Mouse (Mus musculus) left cerebral cortex, postnatal 4 days (tissue): ENCODE data around the gene Tacc2. TPM values are rescaled to one million over a fixed set of nuclear protein-coding genes. Genes with fewer than 3 reads are reported as not detected.
"Not testable (repeated sequence)": the region's sequence is repeated elsewhere in the genome, so short reads cannot be mapped to it uniquely, and the experiment has no call there.

Source experiments
- DNase-seq: peaks from one replicate; pipeline ENCODE4 v3.0.0-alpha.2; 2022
- intact Hi-C: fragments of 180-260 bp; cut with DNase I; formaldehyde crosslinking; loops from one replicate; pipeline ENCODE4 v1.15.1; 2025
- total RNA-seq, 2 experiments: library from RNA; stranded (reverse); gene quantifications; 2 replicates each; pipeline ENCODE4 v1.2.3; 2021

Gene Tacc2
- total RNA-seq, 2 experiments from 2014 or later = 101 to 102 TPM

DNA sequence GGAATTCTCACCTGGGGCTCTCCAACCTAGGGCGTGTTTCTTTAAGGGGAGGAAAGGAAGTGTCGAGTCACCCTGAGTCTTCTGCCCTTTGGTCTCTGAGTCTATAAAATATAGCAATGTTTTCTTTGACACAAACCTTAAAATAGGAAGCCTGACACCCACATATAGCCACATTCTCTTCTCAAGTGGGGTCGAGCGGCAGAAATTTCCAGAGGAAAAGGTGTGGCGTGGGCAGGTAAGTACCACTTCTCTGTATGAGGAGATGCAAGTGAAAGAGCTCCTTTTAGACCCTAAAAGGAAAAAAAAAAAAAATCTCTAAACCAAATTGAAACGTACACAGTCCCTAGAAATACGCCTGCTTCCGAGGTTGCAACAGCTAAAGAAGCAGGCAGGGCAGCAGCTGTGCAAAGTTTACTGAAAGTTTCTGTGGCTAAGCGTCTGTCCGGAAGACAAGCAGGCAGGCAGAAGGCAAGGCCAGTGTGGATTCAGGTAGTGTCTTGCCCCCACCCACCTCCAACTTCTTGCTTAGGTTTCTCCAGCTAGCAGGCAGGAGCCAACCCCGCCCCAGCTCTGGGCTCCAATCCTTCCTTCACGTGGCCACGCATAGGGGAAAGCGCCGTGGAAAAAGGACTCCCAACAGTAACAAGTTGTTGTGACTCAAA lies 68.2 kb downstream of the Tacc2 start:
- DNase-seq = no peak
- intact Hi-C loops = no loop called here

GRCm38 (mm10) chr7:130645994-130646761 lies 68.9 kb downstream of the Tacc2 start:
- DNase-seq = peak; percentile 38

DNA sequence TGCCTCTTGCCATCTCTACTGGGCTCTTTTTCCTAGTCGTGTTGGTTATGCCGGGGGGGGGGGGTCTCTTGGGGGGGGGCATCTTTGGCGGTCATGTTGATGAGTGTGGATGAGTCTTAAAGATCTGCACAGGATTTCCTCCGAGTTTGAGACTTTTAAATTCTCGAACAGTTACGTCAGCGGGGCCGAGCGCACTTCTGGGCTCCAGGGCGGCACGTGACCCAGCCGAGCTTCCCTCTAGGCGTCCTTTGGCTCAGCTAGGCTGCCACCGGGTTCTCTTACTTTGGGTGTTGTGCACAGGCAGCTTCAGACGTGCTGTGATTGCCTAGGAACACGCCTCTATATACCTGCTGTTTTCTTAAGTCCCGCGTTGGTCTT lies 69.5 kb downstream of the Tacc2 start:
- DNase-seq = peak; percentile 28
- intact Hi-C loops = no loop called here

More at GRCm38 (mm10) chr7:130645994-130646761, 68.9 kb downstream of the Tacc2 start:
- intact Hi-C loops = no loop called here

- DNase-seq = no peak
- intact Hi-C loops = no loop called here
These were observed 70.8 kb downstream of the Tacc2 start for GRCm38 (mm10) chr7:130648061-130648460.

DNA sequence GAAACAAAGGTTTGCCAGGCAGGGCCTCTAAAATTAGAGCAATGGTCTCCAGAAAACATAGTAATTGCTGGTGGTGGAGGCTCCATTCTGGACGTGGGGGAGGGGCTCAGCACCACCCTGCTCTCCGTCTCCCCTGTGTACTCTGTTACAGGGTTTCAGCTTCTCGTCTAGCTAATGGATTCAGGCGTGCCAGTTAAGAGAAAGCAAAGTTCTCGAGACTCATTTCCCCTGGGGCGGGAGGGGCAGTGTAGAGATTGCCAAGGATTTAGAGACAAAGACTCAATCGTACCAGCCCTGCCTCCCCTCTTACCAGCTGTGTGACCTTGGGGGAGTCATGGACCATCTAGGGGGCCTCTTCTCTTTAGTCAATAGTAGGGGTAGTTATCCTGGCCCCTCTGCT lies 72.0 kb downstream of the Tacc2 start:
- no peak for DNase-seq

DNA sequence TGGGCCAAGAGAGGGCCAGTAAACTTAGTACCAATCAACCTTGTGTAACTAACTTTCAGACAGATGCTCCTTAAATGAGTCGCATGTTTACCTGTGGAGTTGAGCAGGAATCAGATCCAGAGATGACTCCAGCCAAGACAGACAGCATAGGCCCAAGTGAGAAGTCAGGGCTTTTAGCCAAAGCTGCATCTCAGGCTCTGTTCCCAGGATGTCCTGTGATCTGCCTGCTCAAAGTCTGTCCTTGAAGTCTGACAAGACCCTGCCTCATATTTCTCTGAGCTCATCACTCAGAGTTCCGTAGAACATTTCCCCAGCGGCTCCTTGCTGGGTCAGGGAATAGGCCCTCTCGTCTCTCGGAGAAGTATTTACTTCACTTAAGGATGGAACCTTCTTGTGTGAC lies 73.4 kb downstream of the Tacc2 start:
- intact Hi-C loops = no loop called here
- no peak for DNase-seq

More for the DNA sequence above, 72.0 kb downstream of the Tacc2 start:
- intact Hi-C loops = no loop called here

DNA sequence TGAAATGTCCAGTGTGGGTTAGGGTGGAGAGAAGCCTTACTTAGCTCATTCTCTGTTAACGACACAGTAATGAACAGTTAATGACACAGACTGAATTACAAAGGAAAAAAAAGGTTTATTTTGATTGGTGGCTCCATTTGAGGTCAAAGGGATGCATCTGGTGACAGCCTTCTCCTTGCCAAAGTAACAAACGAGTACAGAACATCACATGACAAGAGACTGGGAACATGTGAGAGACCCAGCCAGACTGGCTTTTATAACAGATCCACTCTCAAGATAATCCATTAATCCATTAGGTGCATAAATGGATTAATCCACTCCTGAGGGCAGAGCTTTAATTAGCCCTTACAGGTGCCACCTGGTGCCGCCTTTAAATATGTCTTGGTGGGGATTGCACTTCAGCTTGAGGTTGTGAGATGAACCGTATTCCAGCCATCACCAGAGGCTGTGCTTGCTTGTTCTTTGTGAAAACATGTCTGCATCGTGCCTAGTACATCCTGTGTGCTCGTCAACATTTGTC lies 75.9 kb downstream of the Tacc2 start:
- DNase-seq = no peak
- intact Hi-C loops = no loop called here

DNA sequence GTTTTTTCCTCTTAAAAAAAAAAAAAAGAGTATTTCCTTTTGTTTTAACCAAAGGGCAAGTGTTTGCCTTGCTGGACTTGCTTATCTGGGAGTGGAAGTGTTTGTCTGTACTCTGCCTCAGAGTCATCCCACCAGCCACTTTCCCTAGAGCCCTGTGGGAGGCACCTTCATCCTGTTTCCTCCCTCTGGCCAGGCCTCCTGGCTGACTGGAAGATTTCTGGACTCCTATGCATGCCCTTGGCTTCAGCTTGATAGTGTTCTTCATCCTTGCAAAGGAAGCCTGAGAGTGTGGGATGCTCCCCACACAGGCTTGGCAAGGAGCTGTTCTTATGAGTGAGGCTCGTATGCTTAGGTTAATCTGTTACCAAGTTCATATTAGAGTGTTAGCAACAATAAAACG lies 77.3 kb downstream of the Tacc2 start:
- intact Hi-C loops = no loop called here
- DNase-seq = no peak

DNA sequence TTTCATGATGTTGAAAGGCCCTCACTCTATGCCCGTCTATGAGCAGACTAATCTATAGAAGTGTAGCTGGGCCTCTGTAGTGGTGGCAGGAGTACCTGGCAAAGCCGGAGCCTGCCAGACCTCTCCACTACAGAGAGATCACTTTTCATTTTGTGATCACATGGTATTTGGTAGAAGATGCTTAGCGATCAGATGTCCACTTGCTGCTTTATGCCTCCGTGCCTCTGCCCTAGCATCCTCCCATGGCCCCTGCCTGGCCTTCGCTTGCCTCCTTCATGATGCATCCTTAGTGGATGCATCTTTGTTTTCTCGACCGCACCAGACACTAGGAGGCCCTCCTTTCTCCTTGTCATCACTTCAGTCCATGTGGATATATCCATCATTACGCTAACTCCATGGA lies 79.7 kb downstream of the Tacc2 start:
- no peak for DNase-seq
- intact Hi-C loops = no loop called here

DNA sequence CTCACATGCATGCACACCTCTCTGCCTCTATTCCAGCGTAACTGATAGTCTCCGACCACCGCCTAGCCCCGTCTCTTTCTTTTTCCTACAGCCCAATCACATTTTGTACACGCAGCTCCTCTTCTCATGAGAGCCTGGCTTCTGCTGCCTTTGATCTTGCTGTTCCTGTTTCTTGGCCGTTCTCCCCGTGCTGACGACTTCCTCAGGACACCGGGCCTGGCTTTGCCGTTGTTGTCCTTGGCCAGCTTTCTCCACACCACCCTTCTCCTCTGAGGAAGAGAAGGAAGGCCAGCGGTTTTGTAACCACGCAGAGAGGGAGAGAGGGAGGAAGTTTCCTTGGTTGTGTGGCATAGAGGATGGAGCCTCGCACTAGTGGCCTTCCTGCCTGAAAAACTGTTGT lies 80.5 kb downstream of the Tacc2 start:
- DNase-seq = no peak
- intact Hi-C loops = no loop called here

DNA sequence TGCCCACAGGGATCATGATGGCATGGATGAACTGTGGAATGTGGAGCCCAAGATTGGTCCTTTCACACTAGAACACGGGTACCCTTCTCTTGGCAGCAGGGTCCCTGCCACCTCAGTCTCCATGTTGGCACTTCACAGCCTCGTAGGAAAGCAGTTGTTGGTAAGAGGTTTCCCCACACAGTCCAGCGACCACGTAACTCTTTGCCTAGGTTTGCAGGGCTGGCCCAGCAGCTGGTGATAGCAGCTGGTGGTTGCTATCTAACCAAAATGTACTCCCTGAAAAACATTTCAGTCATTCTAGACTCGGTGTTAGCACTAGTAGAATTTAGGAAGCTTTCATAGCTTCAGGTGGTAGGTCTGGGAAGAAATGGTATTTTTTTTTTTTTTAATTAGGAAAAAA lies 81.9 kb downstream of the Tacc2 start:
- no peak for DNase-seq
- intact Hi-C loops = no loop called here

DNA sequence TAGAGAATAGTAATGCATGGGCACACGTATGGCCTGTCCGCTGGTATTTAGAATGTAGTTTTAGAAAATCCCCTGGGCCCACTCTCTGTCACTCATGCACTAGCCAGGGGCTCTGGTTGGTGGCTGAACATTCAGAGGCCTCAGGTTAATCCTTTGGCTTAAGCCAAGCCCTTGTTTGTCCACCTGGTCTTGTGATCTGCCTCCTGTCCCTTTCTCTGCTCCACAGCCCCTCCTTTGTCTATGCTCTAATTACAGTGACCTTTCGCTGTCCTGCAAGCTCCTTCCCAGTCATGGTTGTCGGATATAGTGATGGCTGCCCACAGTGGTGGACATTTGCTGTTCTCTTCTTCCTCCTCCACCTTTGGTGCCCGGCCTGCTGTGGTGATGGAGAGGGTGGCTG lies 85.0 kb downstream of the Tacc2 start:
- intact Hi-C loops = no loop called here
- no peak for DNase-seq

DNA sequence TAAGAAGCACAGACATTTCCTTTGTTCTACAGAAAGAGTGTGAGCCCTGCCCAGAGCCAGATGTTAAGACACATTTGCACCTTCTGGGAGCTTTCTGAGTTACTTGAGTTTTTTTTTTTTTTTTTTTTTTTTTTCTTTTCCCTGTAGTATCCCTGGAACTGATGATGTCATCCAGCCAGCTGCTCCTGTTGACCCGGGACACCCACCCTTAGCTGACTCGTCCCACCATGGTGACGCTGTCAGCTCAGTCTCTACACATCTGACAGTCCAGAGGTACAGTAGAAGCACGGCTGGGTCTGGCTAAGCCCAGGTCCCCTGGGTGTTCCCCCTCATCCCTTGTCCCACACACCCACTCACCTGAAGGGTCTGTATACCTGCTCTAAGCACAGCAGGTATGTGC lies 85.6 kb downstream of the Tacc2 start:
- intact Hi-C loops = no loop called here
- no peak for DNase-seq

DNA sequence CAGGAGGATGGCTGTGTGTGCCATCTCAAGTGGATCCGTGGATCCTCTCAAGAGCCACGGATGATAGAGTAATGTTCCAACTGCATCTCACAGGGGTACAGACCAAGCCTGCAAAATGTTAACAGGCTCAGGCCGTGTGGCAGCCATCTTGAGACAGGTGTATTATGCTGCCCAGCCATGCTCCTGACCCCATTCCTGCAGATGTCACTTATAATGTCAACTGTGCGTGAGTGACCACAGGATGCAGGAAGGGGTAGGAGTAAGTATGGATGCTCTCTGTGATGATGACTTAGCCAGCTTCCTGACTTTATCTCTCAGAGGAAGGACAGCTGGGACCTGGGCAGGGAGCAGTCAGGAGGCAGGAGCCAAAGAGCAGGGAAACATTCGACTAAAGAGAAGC lies 86.8 kb downstream of the Tacc2 start:
- intact Hi-C loops = no loop called here
- DNase-seq = no peak

GRCm38 (mm10) chr7:130664629-130665028 lies 87.4 kb downstream of the Tacc2 start:
- intact Hi-C loops = no loop called here
- no peak for DNase-seq

GRCm38 (mm10) chr7:130665358-130665757 lies 88.1 kb downstream of the Tacc2 start:
- intact Hi-C loops = no loop called here
- no peak for DNase-seq

DNA sequence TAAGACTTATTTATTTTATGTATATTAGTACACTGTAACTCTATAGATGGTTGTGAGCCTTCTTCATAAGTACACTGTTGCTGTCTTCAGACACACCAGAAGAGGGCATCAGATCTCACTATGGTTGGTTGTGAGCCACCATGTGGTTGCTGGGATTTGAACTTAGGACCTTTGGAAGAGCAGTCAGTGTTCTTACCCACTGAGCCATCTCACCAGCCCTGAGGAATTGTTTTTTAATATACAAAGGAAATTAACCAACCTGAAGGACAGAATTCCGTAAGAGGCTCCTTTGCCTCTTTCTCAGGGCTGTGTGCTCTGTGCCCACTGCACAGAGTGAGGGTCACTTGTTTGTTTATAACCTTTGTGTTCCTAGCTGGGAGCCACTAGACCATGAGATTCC lies 90.8 kb downstream of the Tacc2 start:
- DNase-seq, intact Hi-C loops: not testable (repeated sequence)

DNA sequence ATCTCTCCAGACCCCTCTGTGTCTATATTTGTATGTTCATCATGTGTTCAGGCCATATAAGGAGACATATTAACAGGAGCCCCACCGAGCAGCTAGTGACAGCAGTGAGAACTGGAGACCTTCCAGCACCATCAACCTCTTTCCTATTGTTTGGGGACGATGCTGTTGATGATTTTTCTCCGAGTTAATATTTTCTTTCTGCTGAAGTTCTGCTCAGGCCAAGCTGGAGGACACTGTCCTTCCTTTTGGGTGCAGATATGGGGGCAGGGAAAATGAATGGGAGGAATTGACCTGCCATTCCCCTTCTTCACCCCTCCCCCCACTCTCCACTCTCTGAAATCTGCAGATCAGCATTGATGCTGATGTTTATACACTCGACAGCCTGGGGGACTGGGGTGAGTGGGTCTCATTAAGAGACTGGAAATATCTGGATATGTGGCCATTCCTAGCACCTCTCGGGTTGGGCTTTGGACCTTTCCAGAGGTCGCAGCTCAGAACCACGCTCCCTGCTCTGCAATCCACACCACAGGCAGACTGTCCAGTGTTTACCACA lies 91.6 kb downstream of the Tacc2 start:
- intact Hi-C loops = no loop called here

GRCm38 (mm10) chr7:130669370-130669881 lies 92.2 kb downstream of the Tacc2 start:
- intact Hi-C loops = no loop called here
- peak; percentile 55 for DNase-seq

More for the DNA sequence above, 91.6 kb downstream of the Tacc2 start:
- DNase-seq = peak; percentile 51

DNA sequence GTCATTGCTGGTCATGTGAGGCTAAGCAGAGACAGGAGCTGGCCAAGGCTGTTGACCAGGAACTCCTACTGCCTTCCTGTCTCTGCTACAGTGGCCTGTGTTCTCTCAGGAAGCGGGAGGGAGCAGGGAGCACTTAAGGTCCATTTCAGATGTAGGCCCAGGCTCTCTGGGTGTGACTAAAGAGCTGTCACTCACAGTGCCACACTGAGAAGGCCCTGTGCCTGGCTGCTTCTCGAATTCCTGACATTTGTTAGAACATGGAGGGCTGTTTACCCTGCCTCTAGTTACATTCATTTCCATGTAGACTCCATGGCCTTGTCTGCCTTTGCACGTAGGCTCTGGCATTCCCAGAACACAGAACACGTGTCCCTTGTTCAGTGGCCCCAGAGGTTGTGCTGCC lies 93.1 kb downstream of the Tacc2 start:
- intact Hi-C loops = no loop called here
- DNase-seq = no peak

DNA sequence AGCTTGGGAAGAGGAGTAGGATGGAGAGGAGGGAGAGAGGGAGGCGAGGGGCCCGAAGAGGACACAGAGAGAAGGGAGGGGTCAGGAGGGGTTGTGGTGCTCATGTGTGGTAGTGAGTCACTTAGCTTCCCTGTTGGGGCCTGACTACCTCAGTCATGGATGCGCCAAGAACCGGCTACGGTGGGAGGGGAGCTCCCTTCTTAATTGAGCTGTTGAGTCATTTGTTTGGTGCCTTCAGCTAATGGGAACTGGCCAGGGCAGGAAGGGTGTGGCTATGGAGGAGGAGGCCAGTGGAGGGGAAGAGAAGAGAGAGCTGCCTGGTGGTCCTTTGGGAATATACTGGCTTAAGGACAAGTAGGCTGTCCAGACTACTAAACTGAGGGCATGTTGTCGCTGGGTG lies 94.1 kb downstream of the Tacc2 start:
- no peak for DNase-seq
- intact Hi-C loops = no loop called here
